Mouse (Mus musculus) neural tube, embryonic 15.5 days (tissue): ENCODE results near the gene Zfp746. TPM values are rescaled to one million over a fixed set of nuclear protein-coding genes. Genes with fewer than 3 reads are reported as not detected.

ENCODE experiments used
- ATAC-seq: fragments of 200-750 bp; cut with Nextera tagmentation; 2 replicates; pipeline ENCODE4 v1.8.0; 2017; ENCODE audit warnings: mild to moderate bottlenecking, moderate TSS enrichment, moderate library complexity; ENCODE audit not compliant: low FRiP score
- H3K27ac ChIP-seq: fragments of 300-500 bp; sonication (generic); replicated peaks from 2 replicates; pipeline ENCODE4 v1.5.1; 2015; ENCODE audit warnings: mild to moderate bottlenecking, inconsistent platforms
- H3K27me3 ChIP-seq: fragments of 300-500 bp; sonication (generic); replicated peaks from 2 replicates; pipeline ENCODE4 v1.6.1; 2015; ENCODE audit warnings: inconsistent platforms
- H3K36me3 ChIP-seq: fragments of 300-500 bp; sonication (generic); 2 replicates; pipeline ENCODE4 v1.6.1; 2015; ENCODE audit warnings: inconsistent platforms
- H3K4me1 ChIP-seq: fragments of 300-500 bp; sonication (generic); 2 replicates; pipeline ENCODE4 v1.6.1; 2015; ENCODE audit warnings: inconsistent platforms
- H3K4me2 ChIP-seq: fragments of 300-500 bp; sonication (generic); 2 replicates; pipeline ENCODE4 v1.6.1; 2015; ENCODE audit warnings: inconsistent platforms, mild to moderate bottlenecking, moderate library complexity
- H3K4me3 ChIP-seq: fragments of 300-500 bp; sonication (generic); replicated peaks from 2 replicates; pipeline ENCODE4 v1.5.1; 2015; ENCODE audit warnings: mild to moderate bottlenecking, inconsistent platforms
- H3K9ac ChIP-seq: fragments of 300-500 bp; sonication (generic); replicated peaks from 2 replicates; pipeline ENCODE4 v1.6.1; 2015; ENCODE audit warnings: mild to moderate bottlenecking, inconsistent platforms
- H3K9me3 ChIP-seq: fragments of 300-500 bp; sonication (generic); replicated peaks from 2 replicates; pipeline ENCODE4 v1.6.1; 2016; ENCODE audit warnings: inconsistent platforms
- WGBS: fragments of 180-500 bp; shearing (Covaris S2); methylation state at CpG from one replicate; pipeline ENCODE4 v1.1.7; 2015; ENCODE audit warnings: mixed read lengths; 5-methylcytosine and 5-hydroxymethylcytosine counted together
- polyA plus RNA-seq: library from polyadenylated mRNA; unstranded; fragments of >200 nt; fragmentation: Nextera tagmentation; extraction: Ambion mirVana; gene quantifications from 2 replicates; pipeline ENCODE4 v1.2.1, GENCODE M21; 2015

The Zfp746 gene
- polyA plus RNA-seq, 1 experiment from 2014 or later = 19.4 TPM

GRCm38 (mm10) chr6:48064451-48064850 lies 21.9 kb downstream of the Zfp746 start:
- Histone ChIP-seq H3K27me3 (no peaks in the 10 kb centered on the region), H3K27ac (no peak overlapping the region), H3K4me3 (no peak overlapping the region), H3K9me3 (no peaks in the 10 kb centered on the region), H3K4me1 (no peaks in the 10 kb centered on the region), H3K4me2 (no peak overlapping the region), H3K36me3 (peaks cover 64% of the 10 kb centered on the region), H3K9ac (no peak overlapping the region)
- WGBS = 92% methylated on average over 14 of the region's 14 CpGs
- ATAC-seq = no peak

- Histone ChIP-seq H3K36me3 (peaks cover 62% of the 10 kb centered on the region), H3K4me1 (no peaks in the 10 kb centered on the region), H3K4me2 (no peak overlapping the region), H3K9me3 (no peaks in the 10 kb centered on the region), H3K27me3 (no peaks in the 10 kb centered on the region), H3K27ac (no peak overlapping the region), H3K9ac (no peak overlapping the region), H3K4me3 (no peak overlapping the region)
- 96% methylated on average over 28 of the region's 28 CpGs for WGBS
- no peak; the same call in 1 of the 2 replicates for ATAC-seq
These were observed 22.5 kb downstream of the Zfp746 start for GRCm38 (mm10) chr6:48063940-48064339.

- H3K27ac ChIP-seq = no peak overlapping the region
- H3K4me1 ChIP-seq = no peaks in the 10 kb centered on the region
- H3K9me3 ChIP-seq = no peaks in the 10 kb centered on the region
- WGBS = 98% methylated on average over 1 of the region's 1 CpGs
- H3K4me2 ChIP-seq = no peak overlapping the region
- no peak for ATAC-seq
- no peak overlapping the region for H3K4me3 ChIP-seq
- H3K36me3 ChIP-seq = peaks cover 36% of the 10 kb centered on the region
- H3K9ac ChIP-seq = no peak overlapping the region
- no peaks in the 10 kb centered on the region for H3K27me3 ChIP-seq
These were observed 25.5 kb downstream of the Zfp746 start for GRCm38 (mm10) chr6:48060895-48061294.

GRCm38 (mm10) chr6:48060421-48060820 lies 26.0 kb downstream of the Zfp746 start:
- WGBS = 83% methylated on average over 2 of the region's 2 CpGs
- no peaks in the 10 kb centered on the region for H3K4me1 ChIP-seq
- peaks cover 31% of the 10 kb centered on the region for H3K36me3 ChIP-seq
- no peak overlapping the region for H3K27ac ChIP-seq
- no peak overlapping the region for H3K4me3 ChIP-seq
- H3K4me2 ChIP-seq = no peak overlapping the region
- H3K27me3 ChIP-seq = no peaks in the 10 kb centered on the region
- H3K9me3 ChIP-seq = no peaks in the 10 kb centered on the region
- ATAC-seq = no peak
- H3K9ac ChIP-seq = no peak overlapping the region

- no peaks in the 10 kb centered on the region for H3K27me3 ChIP-seq
- no peak overlapping the region for H3K4me3 ChIP-seq
- ATAC-seq = no peak
- H3K4me2 ChIP-seq = no peak overlapping the region
- H3K36me3 ChIP-seq = no peaks in the 10 kb centered on the region
- WGBS = 83% methylated on average over 6 of the region's 6 CpGs
- no peaks in the 10 kb centered on the region for H3K9me3 ChIP-seq
- H3K27ac ChIP-seq = no peak overlapping the region
- H3K9ac ChIP-seq = no peak overlapping the region
- H3K4me1 ChIP-seq = peaks cover 14% of the 10 kb centered on the region
These were observed 34.3 kb downstream of the Zfp746 start for GRCm38 (mm10) chr6:48052136-48052535.

- WGBS = 88% methylated on average over 2 of the region's 2 CpGs
- no peak for ATAC-seq
These were observed 34.7 kb downstream of the Zfp746 start for GRCm38 (mm10) chr6:48051666-48052065.

GRCm38 (mm10) chr6:48049273-48050065 lies 36.9 kb downstream of the Zfp746 start:
- Histone ChIP-seq H3K9ac (peak overlapping the region; percentile 80), H3K27me3 (no peaks in the 10 kb centered on the region), H3K27ac (peak overlapping the region; percentile 90), H3K9me3 (no peaks in the 10 kb centered on the region), H3K4me3 (peak overlapping the region; percentile 81), H3K36me3 (peaks cover 4% of the 10 kb centered on the region), H3K4me2 (peak overlapping the region; percentile 64), H3K4me1 (peaks cover 26% of the 10 kb centered on the region)
- 59% methylated on average over 9 of the region's 9 CpGs for WGBS
- ATAC-seq = no peak

More at GRCm38 (mm10) chr6:48051666-48052065, 34.7 kb downstream of the Zfp746 start:
- Histone ChIP-seq H3K9ac (no peak overlapping the region), H3K4me1 (peaks cover 19% of the 10 kb centered on the region), H3K27me3 (no peaks in the 10 kb centered on the region), H3K9me3 (no peaks in the 10 kb centered on the region), H3K4me2 (no peak overlapping the region), H3K27ac (no peak overlapping the region), H3K4me3 (no peak overlapping the region), H3K36me3 (no peaks in the 10 kb centered on the region)

- under 1% methylated on average over 78 of the region's 82 CpGs for whole genome bisulfite sequencing
These were observed 37.7 kb downstream of the Zfp746 start, which contains the start of gene Zfp777 for GRCm38 (mm10) chr6:48048426-48049272. Zfp777 (minus strand) TSS chr6:48048911.

GRCm38 (mm10) chr6:48047450-48048351 lies 38.7 kb downstream of the Zfp746 start:
- Histone ChIP-seq H3K9ac (peak overlapping the region; percentile 80), H3K4me2 (peak overlapping the region; percentile 64), H3K4me3 (peak overlapping the region; percentile 81), H3K4me1 (peaks cover 26% of the 10 kb centered on the region), H3K27ac (peak overlapping the region; percentile 90), H3K36me3 (peaks cover 20% of the 10 kb centered on the region), H3K9me3 (no peaks in the 10 kb centered on the region), H3K27me3 (no peaks in the 10 kb centered on the region)
- peak; percentile 53 for ATAC-seq
- WGBS = under 1% methylated on average over 90 of the region's 150 CpGs

More at GRCm38 (mm10) chr6:48048426-48049272, 37.7 kb downstream of the Zfp746 start, which contains the start of gene Zfp777:
- Histone ChIP-seq H3K9me3 (no peaks in the 10 kb centered on the region), H3K4me2 (peak within 1 kb of the TSS; percentile 64), H3K27ac (peak within 1 kb of the TSS; percentile 90), H3K27me3 (no peaks in the 10 kb centered on the region), H3K9ac (peak within 1 kb of the TSS; percentile 80), H3K36me3 (peaks cover 12% of the 10 kb centered on the region), H3K4me1 (peaks cover 26% of the 10 kb centered on the region), H3K4me3 (peak within 1 kb of the TSS; percentile 81)
- ATAC-seq = peak; percentile 89

GRCm38 (mm10) chr6:48047114-48047449 lies 39.3 kb downstream of the Zfp746 start:
- Histone ChIP-seq H3K9me3 (no peaks in the 10 kb centered on the region), H3K9ac (peak overlapping the region; percentile 80), H3K4me3 (peak overlapping the region; percentile 81), H3K4me2 (peak overlapping the region; percentile 64), H3K27ac (peak overlapping the region; percentile 90; the same call in 1 of the 2 replicates), H3K4me1 (peaks cover 26% of the 10 kb centered on the region), H3K27me3 (no peaks in the 10 kb centered on the region), H3K36me3 (peaks cover 25% of the 10 kb centered on the region)
- 7% methylated on average over 12 of the region's 12 CpGs for WGBS
- peak; percentile 7; the same call in 1 of the 2 replicates for ATAC-seq

GRCm38 (mm10) chr6:48032661-48033060 lies 53.7 kb downstream of the Zfp746 start:
- H3K36me3 ChIP-seq = peaks cover 85% of the 10 kb centered on the region
- no peak for ATAC-seq
- no peak overlapping the region for H3K4me3 ChIP-seq
- H3K4me1 ChIP-seq = no peaks in the 10 kb centered on the region
- H3K27me3 ChIP-seq = no peaks in the 10 kb centered on the region
- H3K27ac ChIP-seq = no peak overlapping the region
- no peaks in the 10 kb centered on the region for H3K9me3 ChIP-seq
- no peak overlapping the region for H3K9ac ChIP-seq
- H3K4me2 ChIP-seq = no peak overlapping the region
